Mouse (Mus musculus) hindlimb bud, embryonic 11.5 days (tissue): ENCODE data around the gene Polr2l.

Experiments used
- DNase-seq: peaks from one replicate; pipeline ENCODE4 v3.0.0-alpha.2; 2012; ENCODE audit warnings: low read depth, low spot score; ENCODE audit errors: extremely low spot score

The Polr2l gene

GRCm38 (mm10) chr7:141485186-141485585 is 10.3 kb upstream of the Polr2l start:
- no peak for DNase-seq

GRCm38 (mm10) chr7:141484186-141485120 is 9.5 kb upstream of the Polr2l start:
- DNase-seq, result no peak

- no peak for DNase-seq
Measured at GRCm38 (mm10) chr7:141483114-141483653, 8.3 kb upstream of the Polr2l start.

- DNase-seq, result no peak
Measured at GRCm38 (mm10) chr7:141482531-141483024, 7.6 kb upstream of the Polr2l start.

- no peak for DNase-seq
Measured at GRCm38 (mm10) chr7:141481498-141482401, 6.8 kb upstream of the Polr2l start.

- no peak for DNase-seq
Measured at GRCm38 (mm10) chr7:141480842-141481497, 6.0 kb upstream of the Polr2l start.

- DNase-seq, result no peak
Measured at GRCm38 (mm10) chr7:141478270-141478748, 3.4 kb upstream of the Polr2l start.

- DNase-seq, result no peak
Measured at GRCm38 (mm10) chr7:141477578-141478269, 2.8 kb upstream of the Polr2l start.

- no peak for DNase-seq
Measured at GRCm38 (mm10) chr7:141476981-141477370, 2.0 kb upstream of the Polr2l start.

GRCm38 (mm10) chr7:141476226-141476980 is 1.5 kb upstream of the Polr2l start:
- DNase-seq, result no peak

GRCm38 (mm10) chr7:141475805-141476158 is 850 bp upstream of the Polr2l start:
- no peak for DNase-seq

- DNase-seq, result no peak
Measured at GRCm38 (mm10) chr7:141474160-141474559, 772 bp downstream of the Polr2l start.

- DNase-seq, result no peak
Measured at GRCm38 (mm10) chr7:141472763-141473162, 2.2 kb downstream of the Polr2l start.

GRCm38 (mm10) chr7:141472226-141472625 is 2.7 kb downstream of the Polr2l start:
- no peak for DNase-seq

- DNase-seq, result no peak
Measured at GRCm38 (mm10) chr7:141471236-141471635, 3.7 kb downstream of the Polr2l start.

- DNase-seq, result no peak
Measured at GRCm38 (mm10) chr7:141470637-141470944, 4.3 kb downstream of the Polr2l start.

- no peak for DNase-seq
Measured at GRCm38 (mm10) chr7:141469901-141470636, 4.9 kb downstream of the Polr2l start.

- no peak for DNase-seq
Measured at GRCm38 (mm10) chr7:141469352-141469751, 5.6 kb downstream of the Polr2l start.
